Mouse (Mus musculus) kidney, postnatal 0 days (tissue): ENCODE results near the gene Yy1. TPM values are rescaled to one million over a fixed set of nuclear protein-coding genes. Genes with fewer than 3 reads are reported as not detected.

Experiments used
- ATAC-seq: fragments of 200-750 bp; cut with Nextera tagmentation; replicated peaks from 2 replicates; pipeline ENCODE4 v1.8.0; 2017; ENCODE audit warnings: low read depth, moderate number of reproducible peaks, moderate TSS enrichment, moderate library complexity; ENCODE audit not compliant: low FRiP score
- DNase-seq: peaks from one replicate; pipeline ENCODE4 v3.0.0-alpha.2; 2016; ENCODE audit warnings: low spot score
- H3K27ac ChIP-seq: fragments of 300-500 bp; sonication (generic); 2 replicates; pipeline ENCODE4 v1.5.1; 2014; ENCODE audit warnings: mild to moderate bottlenecking
- H3K27me3 ChIP-seq: fragments of 300-500 bp; sonication (generic); 2 replicates; pipeline ENCODE4 v1.6.1; 2014; ENCODE audit warnings: low read length, mixed read lengths; ENCODE audit not compliant: insufficient read depth
- H3K36me3 ChIP-seq: fragments of 300-500 bp; sonication (generic); 2 replicates; pipeline ENCODE4 v1.6.1; 2014; ENCODE audit warnings: low read length, mixed read lengths; ENCODE audit not compliant: insufficient read depth
- H3K4me1 ChIP-seq: fragments of 300-500 bp; sonication (generic); replicated peaks from 2 replicates; pipeline ENCODE4 v1.6.1; 2014; ENCODE audit warnings: antibody characterized with exemption, low read length, mixed read lengths; ENCODE audit not compliant: insufficient read depth
- H3K4me2 ChIP-seq: fragments of 300-500 bp; sonication (generic); 2 replicates; pipeline ENCODE4 v1.6.1; 2014; ENCODE audit warnings: mild to moderate bottlenecking, low read length, moderate library complexity, mixed read lengths
- H3K4me3 ChIP-seq: fragments of 300-500 bp; sonication (generic); replicated peaks from 2 replicates; pipeline ENCODE4 v1.5.1; 2014; ENCODE audit warnings: low read depth, low read length
- H3K9ac ChIP-seq: fragments of 300-500 bp; sonication (generic); 2 replicates; pipeline ENCODE4 v1.6.1; 2014; ENCODE audit warnings: low read depth, low read length
- H3K9me3 ChIP-seq: fragments of 300-500 bp; sonication (generic); replicated peaks from 2 replicates; pipeline ENCODE4 v1.6.1; 2016; ENCODE audit warnings: low read length, inconsistent platforms, mixed read lengths
- CTCF ChIP-seq: IDR thresholded peaks from 2 replicates; pipeline ENCODE4 v1.5.1; 2016; ENCODE audit warnings: antibody characterized with exemption, low read depth, mild to moderate bottlenecking, moderate library complexity
- WGBS: fragments of 180-500 bp; shearing (Covaris S2); extraction: QIAGEN DNeasy Blood & Tissue Kit; methylation state at CpG from one replicate; pipeline ENCODE4 v1.1.7; 2014; 5-methylcytosine and 5-hydroxymethylcytosine counted together
- polyA plus RNA-seq: library from polyadenylated mRNA; unstranded; fragments of >200 nt; fragmentation: Nextera tagmentation; extraction: Ambion mirVana; gene quantifications from 2 replicates; pipeline ENCODE4 v1.2.1, GENCODE M21; 2015

Yy1 gene
- polyA plus RNA-seq, 1 experiment from 2014 or later, result 17.3 TPM

GRCm38 (mm10) chr12:108855081-108855480 is 62.3 kb downstream of the Yy1 start:
- Histone ChIP-seq H3K9ac (no peak overlapping the region), H3K4me3 (no peak overlapping the region), H3K4me1 (0 out of 2 replicates have a peak, but pooled peaks cover 5% of the 10 kb centered on the region), H3K27ac (no peak overlapping the region), H3K36me3 (0 out of 2 replicates have a peak, but pooled peaks cover under 1% of the 10 kb centered on the region), H3K9me3 (no peaks in the 10 kb centered on the region), H3K27me3 (no peaks in the 10 kb centered on the region), H3K4me2 (no peak overlapping the region)
- 89% methylated on average over 10 of the region's 10 CpGs for WGBS
- peak; percentile 50 for ATAC-seq
- DNase-seq, result no peak
- TF ChIP-seq CTCF, result no peak

- ATAC-seq (no peak), DNase-seq (no peak)
- no peak overlapping the region for H3K9ac ChIP-seq
- 0 out of 2 replicates have a peak, but pooled peaks cover 5% of the 10 kb centered on the region for H3K4me1 ChIP-seq
- no peak overlapping the region for H3K4me3 ChIP-seq
- 0 out of 2 replicates have a peak, but pooled peaks cover 4% of the 10 kb centered on the region for H3K36me3 ChIP-seq
- TF ChIP-seq CTCF, result no peak
- H3K9me3 ChIP-seq, result no peaks in the 10 kb centered on the region
- H3K27ac ChIP-seq, result no peak overlapping the region
- no peak overlapping the region for H3K4me2 ChIP-seq
- 80% methylated on average over 8 of the region's 8 CpGs for WGBS
- no peaks in the 10 kb centered on the region for H3K27me3 ChIP-seq
Observed at GRCm38 (mm10) chr12:108856186-108856585, 63.4 kb downstream of the Yy1 start.

GRCm38 (mm10) chr12:108857109-108857508 is 64.3 kb downstream of the Yy1 start:
- no peak overlapping the region; the same call in 1 of the 2 replicates for H3K27ac ChIP-seq
- no peak for TF ChIP-seq CTCF

GRCm38 (mm10) chr12:108857589-108858184 is 64.9 kb downstream of the Yy1 start:
- Histone ChIP-seq H3K27ac (no peak overlapping the region; the same call in 1 of the 2 replicates), H3K4me2 (no peak overlapping the region), H3K9me3 (no peaks in the 10 kb centered on the region), H3K9ac (no peak overlapping the region), H3K4me1 (no peaks in the 10 kb centered on the region), H3K27me3 (no peaks in the 10 kb centered on the region), H3K4me3 (no peak overlapping the region), H3K36me3 (peaks cover 11% of the 10 kb centered on the region; the same call in 1 of the 2 replicates)
- no peak for TF ChIP-seq CTCF
- DNase-seq, result peak; percentile 79
- no peak for ATAC-seq
- WGBS, result 58% methylated on average over 7 of the region's 7 CpGs

More at GRCm38 (mm10) chr12:108857109-108857508, 64.3 kb downstream of the Yy1 start:
- 68% methylated on average over 7 of the region's 7 CpGs for WGBS
- DNase-seq (no peak), ATAC-seq (no peak)
- H3K9ac ChIP-seq, result no peak overlapping the region
- H3K4me1 ChIP-seq, result no peaks in the 10 kb centered on the region
- 0 out of 2 replicates have a peak, but pooled peaks cover 9% of the 10 kb centered on the region for H3K36me3 ChIP-seq
- H3K4me3 ChIP-seq, result no peak overlapping the region
- no peak overlapping the region for H3K4me2 ChIP-seq
- H3K27me3 ChIP-seq, result no peaks in the 10 kb centered on the region
- no peaks in the 10 kb centered on the region for H3K9me3 ChIP-seq

GRCm38 (mm10) chr12:108858486-108858885 is 65.7 kb downstream of the Yy1 start:
- H3K4me2 ChIP-seq, result no peak overlapping the region
- no peak overlapping the region for H3K4me3 ChIP-seq
- no peak for TF ChIP-seq CTCF
- H3K27ac ChIP-seq, result no peak overlapping the region
- no peak overlapping the region for H3K9ac ChIP-seq
- DNase-seq (no peak), ATAC-seq (no peak)
- H3K27me3 ChIP-seq, result no peaks in the 10 kb centered on the region
- WGBS, result 82% methylated on average over 5 of the region's 5 CpGs
- no peaks in the 10 kb centered on the region for H3K4me1 ChIP-seq
- peaks cover 19% of the 10 kb centered on the region; the same call in 1 of the 2 replicates for H3K36me3 ChIP-seq
- H3K9me3 ChIP-seq, result no peaks in the 10 kb centered on the region

- no peak overlapping the region for H3K4me2 ChIP-seq
- DNase-seq (peak; percentile 15), ATAC-seq (no peak)
- TF ChIP-seq CTCF, result no peak
- H3K9ac ChIP-seq, result no peak overlapping the region
- no peaks in the 10 kb centered on the region for H3K27me3 ChIP-seq
- no peaks in the 10 kb centered on the region for H3K9me3 ChIP-seq
- H3K36me3 ChIP-seq, result peaks cover 55% of the 10 kb centered on the region
- no peak overlapping the region for H3K4me3 ChIP-seq
- WGBS, result 73% methylated on average over 6 of the region's 6 CpGs
- no peak overlapping the region for H3K27ac ChIP-seq
- H3K4me1 ChIP-seq, result no peaks in the 10 kb centered on the region
Observed at GRCm38 (mm10) chr12:108865007-108865494, 72.3 kb downstream of the Yy1 start.
